Mouse (Mus musculus) kidney, postnatal 4 days (tissue): ENCODE results near the gene Mllt11.
A peak's percentile ranks its signal among the peaks of the same experiment; 100 is the strongest.

Source experiments
- DNase-seq, 2 experiments: peaks; one replicate each; pipeline ENCODE4 v3.0.0; 2021; ENCODE audit warnings: mixed read lengths in 2 of 2

The Mllt11 gene

GRCm38 (mm10) chr3:95243086-95243485 lies 11.1 kb upstream of the Mllt11 start:
- DNase-seq: no peak

DNA sequence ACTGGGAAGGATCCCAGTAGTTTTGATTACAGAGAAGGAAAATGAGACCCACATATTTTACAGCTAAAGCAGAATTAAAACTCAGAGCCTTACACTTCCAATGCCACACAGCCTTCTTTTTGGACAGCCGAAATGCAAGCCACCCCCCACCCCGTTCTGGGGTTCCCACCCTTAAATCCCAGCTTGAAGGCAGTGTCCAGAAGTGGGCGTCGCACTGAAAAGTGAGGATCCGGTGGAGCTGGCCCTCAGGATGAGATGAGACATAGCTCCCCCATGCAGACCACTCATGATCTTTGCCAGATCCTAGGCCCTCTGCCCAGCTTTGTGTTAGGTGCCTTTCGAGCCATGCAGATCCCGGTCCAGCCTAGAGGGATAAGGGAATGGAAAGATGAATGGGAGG lies 9.5 kb upstream of the Mllt11 start, which contains the start of gene Gm128:
Gene Gm128, minus strand, starts transcription at position 101 of the 400 bp plus-strand sequence.
- DNase-seq: no peak

DNA sequence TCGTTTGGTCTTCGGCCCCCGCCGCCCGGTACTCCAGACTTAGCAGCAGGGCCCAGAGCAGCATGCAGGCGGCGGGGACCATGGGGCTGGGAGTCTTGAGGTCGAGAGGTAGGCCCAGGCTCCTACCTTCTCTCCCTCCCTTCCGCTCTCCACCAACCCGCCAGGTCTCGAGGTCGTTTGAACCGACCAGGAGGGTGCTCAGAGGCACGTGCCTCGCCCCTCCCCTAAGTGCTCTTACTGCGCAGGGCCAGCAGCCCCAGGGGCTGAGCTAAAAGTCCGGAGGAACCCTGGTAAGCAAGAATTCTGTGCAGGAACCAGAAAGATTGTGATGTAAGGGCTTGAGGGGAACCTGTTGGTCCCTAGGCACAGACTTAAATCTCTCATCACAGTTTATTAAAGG lies 8.9 kb upstream of the Mllt11 start:
- peak in 1 of 2 experiments; percentile 37 for DNase-seq

GRCm38 (mm10) chr3:95239971-95240370 lies 8.0 kb upstream of the Mllt11 start:
- no peak for DNase-seq

DNA sequence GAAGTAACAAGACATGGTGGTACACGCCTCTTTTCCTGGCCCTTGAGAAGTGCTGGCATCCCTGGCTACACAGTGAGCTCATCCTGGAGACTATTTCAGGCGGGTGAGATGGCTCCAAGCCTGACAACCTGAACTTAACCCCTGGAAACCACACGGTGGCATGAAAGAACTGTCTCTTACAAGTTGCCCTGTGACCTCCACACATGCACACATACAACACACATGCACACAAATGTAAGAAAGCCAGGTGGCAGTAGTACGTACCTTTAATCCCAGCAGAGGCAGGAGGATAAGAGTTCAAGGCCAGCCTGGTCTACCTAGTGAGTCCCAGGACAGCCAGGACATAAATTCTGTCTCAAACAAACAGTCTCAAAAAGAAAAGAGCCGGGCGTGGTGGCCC lies 7.1 kb upstream of the Mllt11 start:
- DNase-seq: no peak

- DNase-seq: no peak
Observed at GRCm38 (mm10) chr3:95237541-95238099, 5.6 kb upstream of the Mllt11 start.

- no peak for DNase-seq
Observed at GRCm38 (mm10) chr3:95235386-95236301, 3.7 kb upstream of the Mllt11 start.

GRCm38 (mm10) chr3:95233303-95233980 lies 1.5 kb upstream of the Mllt11 start:
- DNase-seq: peak in 1 of 2 experiments; percentile 43

DNA sequence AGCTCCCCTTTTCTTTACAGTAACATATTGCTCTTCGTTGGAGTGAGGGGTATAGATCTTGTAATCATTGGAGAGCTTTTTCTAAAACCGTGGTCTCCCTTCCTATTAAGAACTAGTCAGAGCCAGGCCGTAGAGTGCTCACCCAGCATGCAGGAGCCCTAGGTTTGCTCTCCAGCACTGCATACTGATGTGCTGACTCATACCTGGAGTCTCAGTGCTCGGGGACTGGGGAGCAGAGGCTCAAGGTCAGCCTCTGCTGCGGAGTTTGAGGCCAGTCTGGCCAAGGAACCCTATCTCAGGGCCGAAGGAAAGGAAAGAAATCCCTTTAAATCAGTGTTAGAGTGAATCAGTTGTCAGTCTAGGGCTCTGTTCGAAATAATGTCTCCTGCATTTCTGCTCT lies 800 bp upstream of the Mllt11 start:
- DNase-seq: peak in 1 of 2 experiments; percentile 41

DNA sequence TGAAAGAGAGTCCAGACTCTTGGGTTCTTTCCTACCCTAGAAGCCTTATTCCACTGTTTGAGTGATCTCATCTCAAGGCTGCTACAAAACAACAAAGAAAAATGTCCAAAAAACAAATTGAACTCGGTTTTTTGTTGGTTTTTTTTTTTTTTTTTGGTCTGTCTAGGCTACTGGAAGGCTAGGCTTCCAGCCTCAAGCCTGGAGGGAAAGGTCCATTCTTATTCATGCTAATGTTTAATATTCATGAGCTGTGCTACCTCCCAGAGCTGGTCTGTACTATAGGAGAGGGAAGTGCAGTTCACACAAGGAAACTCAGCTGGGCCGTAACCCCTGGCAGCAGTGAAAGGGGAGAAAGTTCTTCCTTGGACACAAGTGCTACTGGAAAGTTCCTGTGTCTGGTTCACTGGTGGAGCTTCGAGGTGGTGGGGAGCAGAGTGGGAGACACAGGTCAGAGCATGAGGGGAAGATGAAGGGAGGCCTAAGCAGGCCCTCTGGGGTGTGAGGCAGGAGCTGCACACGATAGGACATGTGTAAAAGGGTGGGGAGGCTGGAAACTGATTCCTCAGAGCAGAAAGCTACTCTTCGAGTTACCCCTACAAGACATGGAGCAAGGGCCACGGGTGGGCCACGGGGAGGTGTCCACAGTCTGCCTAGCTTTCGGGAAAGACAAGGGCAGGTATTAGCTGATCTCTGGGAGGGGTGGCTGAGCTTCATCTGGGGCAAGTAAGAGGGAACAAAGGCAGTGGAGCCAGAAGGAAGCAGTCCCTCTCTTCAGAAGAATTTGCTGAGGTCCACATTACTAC lies 1.3 kb downstream of the Mllt11 start:
- DNase-seq: peak in 1 of 2 experiments; percentile 59

DNA sequence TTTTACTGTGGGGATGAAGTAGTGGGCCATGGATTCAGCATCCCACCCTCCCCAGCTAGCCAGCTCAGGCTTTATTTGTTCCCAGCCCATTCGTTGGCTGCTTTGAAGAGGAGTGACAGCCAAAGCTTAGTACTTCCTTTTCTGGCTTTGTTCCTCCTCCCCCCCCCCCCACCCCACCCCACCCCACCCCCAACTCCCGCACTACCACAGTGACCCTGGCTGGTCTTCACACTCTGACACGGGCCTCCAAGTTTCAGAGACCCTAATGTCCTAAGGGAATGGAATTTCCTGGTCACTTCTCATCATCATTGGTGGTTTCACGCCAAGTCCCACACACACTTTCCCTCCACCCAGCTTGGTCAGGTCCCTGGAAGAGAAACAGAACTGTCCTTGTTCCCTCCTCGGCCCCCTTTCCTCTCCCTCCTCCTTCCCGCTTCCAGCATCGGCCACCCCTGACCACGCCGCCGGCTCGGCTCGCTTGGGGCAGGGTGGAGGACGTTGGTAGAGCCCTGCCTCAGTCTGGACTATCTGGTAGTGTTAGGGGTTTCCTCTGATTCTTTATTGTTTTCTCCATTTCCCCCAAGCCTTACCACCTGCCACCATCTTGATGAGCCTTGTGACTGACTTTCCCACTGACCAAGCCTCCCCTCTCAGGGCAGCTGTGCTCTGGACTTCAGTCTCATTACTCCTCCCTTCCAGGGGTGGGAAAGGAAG lies 2.0 kb downstream of the Mllt11 start:
- DNase-seq: peak; percentile 58 to 69

DNA sequence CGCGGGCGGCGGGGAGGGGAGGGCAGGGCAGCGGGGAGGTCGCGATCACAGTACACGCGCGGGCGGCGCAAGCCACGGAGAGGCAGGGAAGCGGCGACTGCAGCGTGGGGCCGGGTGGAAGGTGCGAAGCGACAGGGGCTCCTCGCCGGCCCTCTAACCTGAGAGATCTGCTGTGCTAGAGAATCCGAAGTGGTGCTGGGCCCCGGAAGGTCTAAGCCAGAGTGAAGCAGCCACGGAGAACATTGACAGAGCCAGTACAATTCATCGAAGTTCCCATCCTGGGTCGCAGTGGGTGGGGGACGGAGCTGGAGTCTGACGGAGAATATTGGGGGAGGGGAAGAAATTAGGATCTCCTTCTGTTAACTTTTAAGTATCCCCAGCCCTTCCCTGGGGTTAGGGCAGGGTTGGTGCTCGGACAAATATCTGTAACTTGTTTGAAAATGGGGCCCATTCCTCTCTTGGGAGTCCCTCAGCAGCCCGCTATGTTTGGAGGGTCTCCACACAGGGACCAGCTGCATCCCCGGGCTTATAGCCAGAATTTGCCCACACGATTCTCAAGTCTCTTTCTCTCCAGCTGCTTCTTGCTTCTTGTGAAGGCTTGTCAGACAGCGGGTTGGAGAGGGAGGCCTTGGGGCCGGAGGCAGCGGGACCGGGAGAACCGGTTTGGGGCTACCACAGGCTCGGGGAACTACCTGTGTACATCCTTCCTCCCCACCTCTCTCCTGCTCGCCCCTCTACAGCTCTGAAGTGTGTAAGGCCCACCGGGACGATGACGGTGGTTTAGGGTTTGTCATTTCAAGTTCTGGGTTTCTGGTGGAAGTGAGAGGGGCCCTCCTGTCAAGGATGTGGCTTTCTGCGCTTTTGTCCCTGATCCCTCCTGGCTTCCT lies 2.8 kb downstream of the Mllt11 start:
- peak; percentile 63 to 75 for DNase-seq

- DNase-seq: peak; percentile 88 to 92
Observed at GRCm38 (mm10) chr3:95228148-95228893, 3.6 kb downstream of the Mllt11 start, which contains the start of gene Cdc42se1. Gene Cdc42se1, plus strand, starts transcription at chr3:95228732.

- DNase-seq: no peak
Observed at GRCm38 (mm10) chr3:95227214-95227613, 4.8 kb downstream of the Mllt11 start.

- DNase-seq: peak; percentile 58 to 67
Observed at GRCm38 (mm10) chr3:95224295-95224694, 7.7 kb downstream of the Mllt11 start.

GRCm38 (mm10) chr3:95223041-95223440 lies 8.9 kb downstream of the Mllt11 start:
- no peak for DNase-seq

- DNase-seq: peak; percentile 32 to 39
Observed at GRCm38 (mm10) chr3:95218466-95219137, 13.4 kb downstream of the Mllt11 start.

GRCm38 (mm10) chr3:95217255-95218134 lies 14.5 kb downstream of the Mllt11 start, which contains the start of gene Gabpb2:
Gene Gabpb2, minus strand, starts transcription at chr3:95217916.
- DNase-seq: peak; percentile 99
